Mouse (Mus musculus): Measurements from ENCODE around the gene Zkscan17. TPM values are rescaled to one million over a fixed set of nuclear protein-coding genes. Genes with fewer than 3 reads are reported as not detected.

The Zkscan17 gene
- polyA plus RNA-seq, 1 experiment from 2014 or later = 15.0 TPM

DNA sequence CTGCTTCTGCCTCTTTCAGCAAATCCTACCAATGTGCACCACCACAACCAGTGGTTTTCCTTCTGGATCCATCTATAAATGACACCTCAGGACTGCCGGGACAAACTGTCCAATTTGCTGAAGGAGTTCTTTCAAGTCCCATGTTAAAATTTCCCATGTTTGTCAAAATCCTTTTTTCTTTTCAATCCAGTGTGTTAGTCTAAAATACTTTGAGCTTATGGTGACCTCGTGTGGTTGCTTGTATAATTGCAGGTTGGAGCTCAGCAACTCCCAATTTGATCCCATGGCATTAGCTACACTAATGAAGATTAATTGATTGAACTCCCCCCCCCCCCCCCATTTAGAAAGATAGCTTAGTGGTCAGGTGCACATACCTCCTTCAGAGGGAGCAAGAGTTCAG, 43.3 kb downstream of the Zkscan17 start:
- 9% methylated on average over 2 of the region's 2 CpGs for WGBS
- ATAC-seq (replicated peaks) = no peak; the same call in 1 of the 2 replicates
- no peaks in the 10 kb centered on the region for H3K9me3 ChIP-seq
- no peaks in the 10 kb centered on the region for H3K4me1 ChIP-seq
- peaks cover 22% of the 10 kb centered on the region for H3K36me3 ChIP-seq (replicated peaks)
- H3K27ac ChIP-seq = no peak overlapping the region
- H3K4me3 ChIP-seq = no peak overlapping the region
- H3K27me3 ChIP-seq (replicated peaks) = no peaks in the 10 kb centered on the region
- no peak overlapping the region for H3K4me2 ChIP-seq
- no peak overlapping the region for H3K9ac ChIP-seq

DNA sequence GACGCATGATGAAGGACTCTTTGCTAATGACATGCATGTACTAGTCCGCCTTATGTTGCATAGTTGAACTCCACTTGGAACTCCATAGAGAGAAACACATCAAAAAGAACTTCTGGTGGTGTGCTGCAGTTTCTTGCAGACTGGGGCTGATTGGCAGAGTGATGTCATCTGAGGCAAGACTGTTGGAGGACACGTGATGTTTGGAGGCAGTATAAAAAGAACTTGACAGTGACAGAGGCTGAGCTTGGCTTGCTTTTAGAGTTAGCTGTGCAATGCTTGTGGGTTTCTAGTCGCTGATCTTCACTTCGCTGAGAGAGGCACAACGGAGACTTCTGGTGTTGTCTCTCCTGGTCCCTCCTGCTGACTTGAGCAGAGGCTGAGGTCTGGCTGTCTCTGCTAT, 49.3 kb downstream of the Zkscan17 start:
- Histone ChIP-seq H3K27ac (no peak overlapping the region), H3K9ac (no peak overlapping the region), H3K4me1 (no peaks in the 10 kb centered on the region), H3K27me3 (replicated peaks) (no peaks in the 10 kb centered on the region), H3K36me3 (replicated peaks) (no peaks in the 10 kb centered on the region), H3K4me3 (no peak overlapping the region), H3K4me2 (no peak overlapping the region), H3K9me3 (no peaks in the 10 kb centered on the region)
- 76% methylated on average over 6 of the region's 6 CpGs for WGBS
- no peak for ATAC-seq (replicated peaks)

DNA sequence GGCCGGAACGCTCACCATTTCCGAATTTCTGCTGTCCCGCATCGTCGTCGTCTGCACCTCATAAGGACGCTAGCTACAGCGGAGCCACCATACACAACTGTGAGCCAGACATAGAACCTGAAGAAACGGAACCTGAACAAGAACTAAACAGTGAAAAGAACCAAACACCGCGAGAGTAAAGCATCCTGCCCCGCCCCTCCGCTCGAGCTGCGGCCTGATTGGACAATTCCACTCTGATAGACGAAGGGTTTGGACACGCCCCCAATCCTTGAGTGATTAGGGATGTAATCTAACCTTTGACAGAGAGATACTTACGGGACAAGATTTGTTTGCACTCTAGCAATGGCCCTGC, 54.2 kb downstream of the Zkscan17 start, which contains the start of gene Zfp867:
Gene Zfp867 (minus strand): TSS at position 149 of the 352 bp plus-strand sequence.
- Histone ChIP-seq H3K4me1 (peaks cover 13% of the 10 kb centered on the region), H3K27me3 (replicated peaks) (no peaks in the 10 kb centered on the region), H3K4me2 (peak within 1 kb of the TSS; percentile 83), H3K9ac (peak within 1 kb of the TSS; percentile 93), H3K36me3 (replicated peaks) (no peaks in the 10 kb centered on the region), H3K4me3 (peak within 1 kb of the TSS; percentile 97), H3K9me3 (no peaks in the 10 kb centered on the region), H3K27ac (peak within 1 kb of the TSS; percentile 86)
- ATAC-seq (replicated peaks) = peak; percentile 95
- under 1% methylated on average over 19 of the region's 19 CpGs for WGBS

DNA sequence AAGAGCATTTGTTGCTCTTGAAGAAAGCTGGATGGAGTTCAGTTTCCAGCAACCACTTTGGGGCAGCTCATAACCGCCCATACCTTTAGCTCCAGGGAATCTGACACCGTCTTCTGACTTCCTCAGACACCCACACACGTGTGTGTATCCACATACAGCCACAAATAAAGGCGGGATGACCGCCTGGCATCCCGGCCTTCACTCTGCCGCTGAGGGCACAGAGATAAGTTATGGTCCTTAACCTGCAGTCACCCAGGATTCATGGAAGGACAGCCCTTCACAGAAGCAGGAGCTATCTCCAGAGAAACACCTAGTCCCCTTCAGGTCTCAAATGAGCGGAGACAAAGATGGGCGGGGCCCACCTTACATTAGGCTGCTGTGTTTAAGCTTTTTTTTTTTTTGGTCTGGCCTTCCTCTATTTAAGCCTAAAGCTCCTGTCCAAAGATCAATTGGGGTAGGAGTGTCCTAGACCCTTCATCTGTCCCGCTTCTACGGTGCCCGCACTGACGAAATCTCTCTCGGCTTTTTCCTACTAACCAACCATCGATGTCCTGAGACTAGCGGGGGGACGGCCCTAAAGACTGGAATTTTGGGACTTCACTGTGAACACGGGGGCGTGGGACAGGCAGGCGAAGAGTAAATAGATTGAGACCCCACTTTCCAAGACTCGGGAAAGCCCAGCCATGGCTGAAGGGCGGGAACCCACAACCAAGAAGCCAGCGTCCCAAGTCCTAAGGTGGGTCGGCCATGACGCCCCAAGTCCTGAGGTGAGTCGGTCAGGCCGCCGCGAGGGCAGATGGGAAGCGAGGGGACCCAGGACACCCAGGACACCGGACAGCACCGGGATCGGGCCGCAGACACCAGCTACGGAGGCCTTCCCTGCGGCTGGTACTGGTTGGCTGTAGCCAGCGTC, 54.9 kb downstream of the Zkscan17 start:
- H3K4me1 ChIP-seq = peaks cover 13% of the 10 kb centered on the region
- H3K9me3 ChIP-seq = no peaks in the 10 kb centered on the region
- H3K9ac ChIP-seq = peak overlapping the region; percentile 93
- peak overlapping the region; percentile 97 for H3K4me3 ChIP-seq
- H3K4me2 ChIP-seq = peak overlapping the region; percentile 83
- H3K27me3 ChIP-seq (replicated peaks) = no peaks in the 10 kb centered on the region
- H3K36me3 ChIP-seq (replicated peaks) = no peaks in the 10 kb centered on the region
- WGBS = 8% methylated on average over 37 of the region's 37 CpGs
- ATAC-seq (replicated peaks) = peak; percentile 86
- peak overlapping the region; percentile 86 for H3K27ac ChIP-seq

DNA sequence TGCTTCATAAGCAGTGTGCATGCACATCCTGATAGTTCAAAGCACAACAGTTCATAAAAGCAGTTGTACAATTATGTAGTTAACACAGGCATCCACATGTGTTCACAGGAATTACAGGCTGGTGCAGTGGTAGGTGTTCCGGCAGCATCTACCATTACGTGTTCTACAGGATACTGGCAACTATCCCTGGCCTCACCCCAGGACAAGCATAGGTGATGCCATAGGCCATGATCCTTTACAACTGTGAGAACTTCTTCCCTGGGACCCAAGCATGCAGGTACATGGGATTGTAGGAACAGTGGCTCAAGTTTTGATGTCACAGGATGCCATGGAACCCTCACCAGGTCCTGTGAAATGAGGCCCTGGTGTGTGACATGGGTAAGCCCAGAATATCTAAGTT, 66.1 kb downstream of the Zkscan17 start:
- Histone ChIP-seq H3K36me3 (replicated peaks) (peaks cover 51% of the 10 kb centered on the region), H3K4me2 (no peak overlapping the region), H3K4me1 (no peaks in the 10 kb centered on the region), H3K9ac (no peak overlapping the region), H3K4me3 (no peak overlapping the region), H3K9me3 (peaks cover 19% of the 10 kb centered on the region), H3K27ac (no peak overlapping the region), H3K27me3 (replicated peaks) (no peaks in the 10 kb centered on the region)
- no peak for ATAC-seq (replicated peaks)
- 98% methylated on average over 2 of the region's 2 CpGs for WGBS

DNA sequence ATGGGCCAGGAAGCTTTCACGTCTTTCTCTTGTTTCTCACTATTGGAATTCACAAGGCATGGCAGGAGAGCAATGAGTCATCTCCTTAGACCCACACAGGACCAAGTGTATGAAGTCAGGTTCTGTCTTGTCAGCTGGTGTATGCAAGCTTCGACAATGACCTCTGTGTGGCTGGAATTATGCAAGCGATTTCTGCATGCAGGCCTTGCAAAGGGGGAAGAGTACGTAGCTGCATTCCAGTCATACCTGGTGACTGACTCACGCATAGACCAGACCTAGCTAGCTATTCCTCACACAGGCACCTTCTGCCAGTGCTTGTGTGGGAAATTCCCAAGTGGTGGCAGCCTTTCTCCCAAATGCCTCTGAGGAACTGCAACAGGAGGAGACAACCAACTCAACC, 67.6 kb downstream of the Zkscan17 start:
- peaks cover 51% of the 10 kb centered on the region for H3K36me3 ChIP-seq (replicated peaks)

DNA sequence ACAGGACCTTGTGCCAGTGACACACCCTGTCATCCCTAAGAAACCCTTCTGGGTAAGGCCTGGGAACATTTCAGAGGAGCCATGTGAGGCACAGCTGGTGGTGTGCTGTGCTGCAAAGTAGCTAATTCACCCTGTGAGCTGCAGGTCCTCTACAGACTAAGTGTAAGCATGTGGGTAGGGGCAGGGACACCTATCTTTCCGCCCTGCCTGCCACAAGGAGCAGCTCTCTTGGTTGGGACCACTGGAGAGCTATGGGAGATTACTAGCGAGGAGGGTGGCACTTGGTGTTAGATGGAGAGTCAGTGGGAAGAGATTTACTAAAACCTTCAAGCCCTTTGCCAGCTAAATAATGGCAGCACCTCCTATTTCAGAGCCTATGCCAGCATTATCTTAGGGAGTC, 69.7 kb downstream of the Zkscan17 start:
- WGBS = 82% methylated on average over 2 of the region's 2 CpGs
- H3K27me3 ChIP-seq (replicated peaks) = no peaks in the 10 kb centered on the region
- H3K4me1 ChIP-seq = no peaks in the 10 kb centered on the region
- H3K9ac ChIP-seq = no peak overlapping the region
- no peak overlapping the region for H3K4me2 ChIP-seq
- no peak overlapping the region for H3K27ac ChIP-seq
- no peaks in the 10 kb centered on the region for H3K9me3 ChIP-seq
- no peak for ATAC-seq (replicated peaks)
- no peak overlapping the region for H3K4me3 ChIP-seq
- peaks cover 31% of the 10 kb centered on the region for H3K36me3 ChIP-seq (replicated peaks)

More for the DNA sequence above, 67.6 kb downstream of the Zkscan17 start:
- ATAC-seq (replicated peaks) = no peak
- Histone ChIP-seq H3K4me2 (no peak overlapping the region), H3K27me3 (replicated peaks) (no peaks in the 10 kb centered on the region), H3K9ac (no peak overlapping the region), H3K27ac (no peak overlapping the region), H3K4me1 (no peaks in the 10 kb centered on the region), H3K4me3 (no peak overlapping the region), H3K9me3 (peaks cover 14% of the 10 kb centered on the region)
- WGBS = 66% methylated on average over 5 of the region's 5 CpGs

DNA sequence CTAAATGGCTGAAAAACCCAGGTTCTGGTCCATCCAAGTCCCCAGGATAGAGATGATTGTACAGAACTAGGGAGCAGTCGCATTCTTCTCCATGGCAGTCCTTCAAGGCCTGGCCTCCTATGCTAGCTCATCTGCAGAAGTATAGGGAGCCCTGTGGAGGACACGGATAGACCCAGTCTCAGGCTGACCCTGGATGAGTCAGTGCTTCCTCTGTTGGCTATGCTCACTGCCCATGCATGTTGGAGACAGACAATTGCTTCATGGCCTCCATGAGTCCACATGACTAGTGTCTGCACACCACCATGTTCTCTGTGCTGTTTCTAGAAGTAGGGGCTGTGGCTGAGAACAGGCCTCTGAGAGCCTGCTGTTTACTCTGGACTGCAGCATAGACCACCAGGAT, 70.2 kb downstream of the Zkscan17 start:
- Histone ChIP-seq H3K27ac (no peak overlapping the region), H3K4me3 (no peak overlapping the region), H3K9ac (no peak overlapping the region), H3K27me3 (replicated peaks) (no peaks in the 10 kb centered on the region), H3K9me3 (no peaks in the 10 kb centered on the region), H3K36me3 (replicated peaks) (peaks cover 28% of the 10 kb centered on the region), H3K4me1 (peaks cover 3% of the 10 kb centered on the region), H3K4me2 (no peak overlapping the region)
- ATAC-seq (replicated peaks) = no peak
- 91% methylated on average over 2 of the region's 2 CpGs for WGBS

DNA sequence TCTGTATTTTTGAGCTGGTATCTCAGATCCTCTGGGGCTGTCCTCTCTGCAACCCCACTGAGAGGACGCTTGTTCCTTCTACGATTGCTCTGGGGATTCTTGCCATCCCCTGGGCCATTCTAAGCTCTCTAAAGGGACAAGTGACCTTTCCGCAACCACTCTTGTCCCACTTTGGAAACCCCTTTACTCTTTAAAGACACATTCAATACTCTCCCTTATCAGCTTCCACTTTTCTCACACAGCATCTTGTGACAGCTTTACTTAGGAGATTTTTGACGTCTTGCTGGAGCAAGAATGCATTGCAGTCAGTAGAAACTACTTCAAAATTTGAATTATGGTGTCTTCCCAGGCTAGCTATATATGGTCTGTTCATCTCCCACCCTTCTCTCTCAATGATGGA, 75.5 kb downstream of the Zkscan17 start, which contains the start of gene Snap47:
Gene Snap47 (minus strand): TSS at position 101 of the 400 bp plus-strand sequence.
- 79% methylated on average over 4 of the region's 4 CpGs for WGBS
- Histone ChIP-seq H3K27ac (peak within 1 kb of the TSS; percentile 92), H3K4me1 (peaks cover 29% of the 10 kb centered on the region), H3K36me3 (replicated peaks) (peaks cover 13% of the 10 kb centered on the region; the same call in 1 of the 2 replicates), H3K9me3 (no peaks in the 10 kb centered on the region), H3K4me2 (peak within 1 kb of the TSS; percentile 84), H3K9ac (peak within 1 kb of the TSS; percentile 65), H3K4me3 (peak within 1 kb of the TSS; percentile 77), H3K27me3 (replicated peaks) (no peaks in the 10 kb centered on the region)
- no peak for ATAC-seq (replicated peaks)

DNA sequence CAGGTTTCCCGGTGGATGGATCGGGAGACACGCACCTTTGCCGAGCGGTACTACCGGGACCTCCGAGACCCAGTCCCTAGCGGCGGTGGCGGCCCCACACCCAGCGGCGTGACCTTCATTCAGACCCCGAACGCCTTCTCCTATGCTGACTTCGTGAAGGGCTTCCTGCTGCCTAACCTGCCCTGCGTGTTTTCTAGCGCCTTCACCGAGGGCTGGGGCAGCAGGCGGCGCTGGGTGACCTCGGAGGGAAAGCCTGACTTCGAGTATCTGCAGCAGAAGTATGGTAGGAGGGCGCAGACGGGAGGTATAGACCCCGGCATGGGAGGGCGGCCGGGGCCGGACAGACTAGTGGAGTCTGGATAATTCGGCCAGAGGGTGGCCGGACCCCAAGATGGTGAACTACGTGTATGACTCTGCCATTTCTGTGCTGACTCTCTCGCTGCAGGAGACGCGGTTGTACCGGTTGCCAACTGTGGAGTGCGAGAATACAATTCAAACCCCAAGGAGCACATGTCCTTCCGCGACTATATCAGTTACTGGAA, 76.2 kb downstream of the Zkscan17 start:
- Histone ChIP-seq H3K36me3 (replicated peaks) (peaks cover 7% of the 10 kb centered on the region; the same call in 1 of the 2 replicates), H3K9me3 (no peaks in the 10 kb centered on the region), H3K4me1 (peaks cover 29% of the 10 kb centered on the region), H3K27ac (peak overlapping the region; percentile 92), H3K4me2 (peak overlapping the region; percentile 84), H3K9ac (peak overlapping the region; percentile 65), H3K4me3 (peak overlapping the region; percentile 77), H3K27me3 (replicated peaks) (no peaks in the 10 kb centered on the region)
- under 1% methylated on average over 38 of the region's 38 CpGs for WGBS
- ATAC-seq (replicated peaks) = peak; percentile 76

DNA sequence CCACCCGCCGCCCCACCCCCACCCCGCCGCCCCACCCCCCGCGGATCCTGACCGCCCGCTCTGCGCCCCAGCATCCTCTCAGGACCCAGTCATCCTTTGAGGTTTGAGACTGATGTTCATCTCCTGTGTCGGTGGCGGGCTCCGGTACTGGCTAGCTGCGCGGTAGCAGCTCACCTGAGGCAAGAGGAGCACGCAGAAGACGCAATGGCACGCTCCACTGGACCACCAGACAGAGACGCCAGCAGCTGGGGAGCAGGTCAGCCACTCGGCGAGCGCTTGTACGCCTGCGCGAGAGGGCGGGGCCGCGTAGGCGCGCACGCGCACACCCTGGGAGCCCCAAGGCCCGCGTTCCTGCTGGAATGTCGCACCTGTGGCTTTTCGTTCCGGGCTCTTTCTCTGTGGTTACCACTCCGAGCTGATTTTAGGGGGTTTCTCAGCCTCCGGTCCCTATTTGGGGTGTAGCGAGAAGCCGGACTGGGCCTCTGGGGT, 76.8 kb downstream of the Zkscan17 start, which contains the start of gene Jmjd4:
Gene Jmjd4 (plus strand): TSS at position 305 of the 489 bp plus-strand sequence.
- peak; percentile 97 for ATAC-seq (replicated peaks)
- Histone ChIP-seq H3K4me2 (peak within 1 kb of the TSS; percentile 84), H3K27ac (peak within 1 kb of the TSS; percentile 92), H3K36me3 (replicated peaks) (peaks cover 6% of the 10 kb centered on the region; the same call in 1 of the 2 replicates), H3K4me3 (peak within 1 kb of the TSS; percentile 77), H3K9ac (peak within 1 kb of the TSS; percentile 65), H3K27me3 (replicated peaks) (no peaks in the 10 kb centered on the region), H3K9me3 (no peaks in the 10 kb centered on the region), H3K4me1 (peaks cover 29% of the 10 kb centered on the region)
- 2% methylated on average over 39 of the region's 40 CpGs for WGBS

DNA sequence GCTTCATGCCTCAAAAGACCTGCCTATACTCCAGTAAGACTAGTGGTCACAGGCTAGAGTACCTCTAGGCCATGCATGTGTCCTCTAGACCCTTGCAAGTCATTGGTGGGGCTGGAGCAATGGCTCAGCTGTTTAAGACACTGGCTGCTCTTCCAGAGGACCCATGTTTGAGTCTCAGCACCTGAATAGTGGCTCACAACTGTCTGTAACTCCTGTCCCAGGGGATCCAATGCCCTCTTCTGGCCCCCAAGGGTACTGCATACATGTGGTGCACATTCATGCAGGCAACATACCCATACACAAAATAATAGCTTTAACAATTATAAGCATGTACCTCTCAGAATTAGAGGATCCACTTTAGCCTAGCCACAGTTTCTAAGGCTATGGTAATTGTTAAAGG, 83.4 kb downstream of the Zkscan17 start:
- peaks cover 1% of the 10 kb centered on the region; the same call in 1 of the 2 replicates for H3K36me3 ChIP-seq (replicated peaks)
- no peaks in the 10 kb centered on the region for H3K9me3 ChIP-seq
- no peak for ATAC-seq (replicated peaks)
- H3K4me3 ChIP-seq = no peak overlapping the region
- H3K27ac ChIP-seq = no peak overlapping the region
- no peak overlapping the region for H3K9ac ChIP-seq
- no peak overlapping the region for H3K4me2 ChIP-seq
- peaks cover 5% of the 10 kb centered on the region for H3K4me1 ChIP-seq
- H3K27me3 ChIP-seq (replicated peaks) = no peaks in the 10 kb centered on the region

All from midbrain, embryonic 15.5 days (tissue).